Comparison of ENCODE assay signal across 9 mouse cellular contexts in the genomic region with DNA sequence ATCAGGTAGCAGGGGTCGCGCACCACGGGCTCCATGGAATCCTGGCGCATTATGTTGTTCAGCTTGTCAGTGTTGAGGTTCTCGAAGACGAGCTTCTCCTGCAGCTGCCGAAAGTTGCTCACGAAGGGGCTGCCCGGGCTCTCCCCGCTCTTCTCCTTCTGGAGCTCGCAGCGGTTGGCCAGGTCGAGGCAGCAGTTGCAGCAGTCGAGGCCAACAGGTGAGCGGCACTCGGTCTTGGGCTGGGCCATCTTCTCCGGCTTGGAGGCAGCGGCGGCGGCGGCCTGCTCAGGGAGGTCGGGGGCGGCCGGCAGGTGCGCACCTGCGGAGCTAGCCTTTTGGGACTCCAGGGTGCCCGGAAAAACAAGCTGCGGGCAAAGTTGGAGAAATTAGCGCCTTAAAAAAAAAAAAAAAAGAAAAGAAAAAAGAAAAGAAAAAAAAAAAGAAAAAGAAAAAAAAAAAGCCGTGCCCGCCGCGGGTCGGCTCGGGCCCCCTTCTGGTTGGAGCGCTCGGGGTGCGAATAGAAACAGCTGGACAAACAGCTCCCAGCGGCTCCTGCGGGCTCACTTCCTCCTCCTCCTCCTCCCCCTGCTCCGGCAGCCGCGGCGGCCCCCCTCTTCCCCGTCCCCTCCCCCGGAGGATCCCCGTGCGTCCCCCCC. TPM values are rescaled to one million over a fixed set of nuclear protein-coding genes. Genes with fewer than 3 reads are reported as not detected.
DNase-seq lines count a peak whose midpoint lies in the region; ATAC-seq lines count a peak whose summit lies in the region.
"Had no signal": no experiment of that assay in that cellular context is flagged by ENCODE, and none has a peak within 500 bp of the region (broad histone marks: within the 10 kb centered on the region; RNA-seq: fewer than 3 reads in every experiment).

No protein-coding gene starts in this region.

- H3K4me3 ChIP-seq in heart, embryonic 12.5 days, result peak overlapping the region; percentile 67
- peak overlapping the region; percentile 61 for H3K4me3 ChIP-seq in midbrain, embryonic 10.5 days

- peak; percentile 11 to 12 for DNase-seq in cerebellum, postnatal 10 days
- no peak for DNase-seq in cerebellum, adult 8-10 months
- DNase-seq in MEL-GATA-1-ER (ENCODE audit: extremely low read depth, low read depth), result peak; percentile 19
- DNase-seq in kidney, postnatal 36 days, result peak; percentile 14 to 42
- peak; percentile 19 for DNase-seq in midbrain, embryonic 10.5 days (ENCODE audit: low spot score)
- peak; percentile 21 for DNase-seq in testis, postnatal 14 days (ENCODE audit: low spot score)
- no peak for DNase-seq in layer of hippocampus, postnatal 25 days (ENCODE audit: extremely low spot score in 1 of 2, low spot score in 1 of 2)

- 23% methylated on average over 34 of the region's 48 CpGs for WGBS in heart, embryonic 12.5 days
- 23% methylated on average over 31 of the region's 48 CpGs for WGBS in midbrain, embryonic 10.5 days

- H3K27me3 ChIP-seq in heart, embryonic 12.5 days (replicated peaks), result peaks cover 33% of the 10 kb centered on the region; the same call in 1 of the 2 replicates
- H3K27me3 ChIP-seq in midbrain, embryonic 10.5 days (ENCODE audit: low read depth, poor library complexity, severe bottlenecking), result peaks cover 97% of the 10 kb centered on the region

- peak overlapping the region; percentile 86 for H3K9ac ChIP-seq in heart, embryonic 12.5 days

- no peaks in the 10 kb centered on the region for H3K4me1 ChIP-seq in heart, embryonic 12.5 days (replicated peaks)
- H3K4me1 ChIP-seq in midbrain, embryonic 10.5 days, result peaks cover 14% of the 10 kb centered on the region

- H3K9me3 ChIP-seq in heart, embryonic 12.5 days (replicated peaks), result peaks cover 3% of the 10 kb centered on the region; the same call in 1 of the 2 replicates
- H3K9me3 ChIP-seq in midbrain, embryonic 10.5 days (replicated peaks), result peaks cover 12% of the 10 kb centered on the region

- H3K36me3 ChIP-seq in heart, embryonic 12.5 days, result peaks cover 8% of the 10 kb centered on the region
- no peaks in the 10 kb centered on the region for H3K36me3 ChIP-seq in midbrain, embryonic 10.5 days

- H3K27ac ChIP-seq in heart, embryonic 12.5 days (ENCODE audit: poor library complexity, severe bottlenecking), result peak overlapping the region; percentile 88
- peak overlapping the region; percentile 69; the same call in 1 of the 2 replicates for H3K27ac ChIP-seq in midbrain, embryonic 10.5 days (replicated peaks)
- H3K27ac ChIP-seq: macrophage had no signal

- ATAC-seq in heart, embryonic 12.5 days (ENCODE audit: insufficient number of reproducible peaks, low FRiP score), result peak; percentile 48; the same call in 1 of the 2 replicates

- H3K4me2 ChIP-seq in heart, embryonic 12.5 days, result peak overlapping the region; percentile 79

RNA-seq across cellular contexts. Expression of a gene that starts 2.1 kb away (rescaled TPM):
- polyA plus RNA-seq in heart, embryonic 12.5 days (2016; fragmentation: Nextera tagmentation; extraction: Ambion mirVana), result 198 and 207 TPM in 2 replicates
- 133 and 146 TPM in 2 replicates for polyA plus RNA-seq in midbrain, embryonic 10.5 days (2016; fragmentation: Nextera tagmentation; extraction: Ambion mirVana)
- 100 to 1,000 TPM in 1 of 2 experiments, 10 to 100 TPM in 1; 63.2 to 137 TPM for total RNA-seq in layer of hippocampus, postnatal 25 days (2021)

Comparison
In these comparisons a context has a peak if more than half of its experiments do, and no peak if none do; other contexts are left out.
1. DNase-seq: peak in cerebellum, postnatal 10 days (2 of 2), MEL-GATA-1-ER (single experiment), kidney, postnatal 36 days (2 of 2), midbrain, embryonic 10.5 days (single experiment) and testis, postnatal 14 days (single experiment); none in cerebellum, adult 8-10 months (single experiment) and layer of hippocampus, postnatal 25 days (0 of 2).